Mouse (Mus musculus) c-Kit-negative CD71-positive TER-119-positive erythroid progenitor cells, embryonic 14.5 days (primary cell): ENCODE measurements at regions not wholly inside any gene's neighbourhood (a gene's known extent, or its start where the extent isn't known, plus 50 kb on each side); places are given as distances from the start of the nearest gene placed in this dataset.
A peak's percentile ranks its signal among the peaks of the same experiment; 100 is the strongest.

Experiments
- DNase-seq: peaks from one replicate; pipeline ENCODE4 v3.0.0-alpha.2; 2013; ENCODE audit warnings: low read depth, low spot score

GRCm38 (mm10) chr17:59429189-59429588, 416.0 kb upstream of the Nudt12 start:
- DNase-seq: peak; percentile 12

- no peak for DNase-seq
Measured at GRCm38 (mm10) chr17:59421489-59421888, 408.3 kb upstream of the Nudt12 start.

- no peak for DNase-seq
Measured at GRCm38 (mm10) chr17:59409315-59409714, 396.1 kb upstream of the Nudt12 start.

- no peak for DNase-seq
Measured at GRCm38 (mm10) chr17:59404525-59404924, 391.4 kb upstream of the Nudt12 start.

GRCm38 (mm10) chr17:59397404-59397803, 384.2 kb upstream of the Nudt12 start:
- no peak for DNase-seq

GRCm38 (mm10) chr17:59383107-59383438, 369.9 kb upstream of the Nudt12 start:
- no peak for DNase-seq

- DNase-seq: no peak
Measured at GRCm38 (mm10) chr17:59382225-59383106, 369.3 kb upstream of the Nudt12 start.

- no peak for DNase-seq
Measured at GRCm38 (mm10) chr17:59373505-59374106, 360.4 kb upstream of the Nudt12 start.

- no peak for DNase-seq
Measured at GRCm38 (mm10) chr17:59369624-59370541, 356.7 kb upstream of the Nudt12 start.

GRCm38 (mm10) chr17:59365340-59365739, 352.2 kb upstream of the Nudt12 start:
- no peak for DNase-seq

- no peak for DNase-seq
Measured at GRCm38 (mm10) chr17:59362110-59362509, 348.9 kb upstream of the Nudt12 start.

GRCm38 (mm10) chr17:59361119-59361518, 347.9 kb upstream of the Nudt12 start:
- no peak for DNase-seq

- no peak for DNase-seq
Measured at GRCm38 (mm10) chr17:59359503-59359902, 346.3 kb upstream of the Nudt12 start.

GRCm38 (mm10) chr17:59345526-59345925, 332.4 kb upstream of the Nudt12 start:
- no peak for DNase-seq

GRCm38 (mm10) chr17:59297939-59298338, 284.8 kb upstream of the Nudt12 start:
- DNase-seq: no peak

- no peak for DNase-seq
Measured at GRCm38 (mm10) chr17:59281364-59281763, 268.2 kb upstream of the Nudt12 start.

- no peak for DNase-seq
Measured at GRCm38 (mm10) chr17:59279811-59280210, 266.6 kb upstream of the Nudt12 start.

GRCm38 (mm10) chr17:59269613-59270012, 256.4 kb upstream of the Nudt12 start:
- DNase-seq: no peak

GRCm38 (mm10) chr17:59249000-59249399, 235.8 kb upstream of the Nudt12 start:
- no peak for DNase-seq

GRCm38 (mm10) chr17:59232251-59232650, 219.1 kb upstream of the Nudt12 start:
- no peak for DNase-seq
